Mouse (Mus musculus) kidney, postnatal 36 days (tissue): ENCODE data around the gene Stx18.

Experiments
- DNase-seq, 2 experiments: peaks; one replicate each; pipeline ENCODE4 v3.0.0; 2021 to 2022; ENCODE audit warnings: mixed read lengths in 2 of 2

Stx18 gene

GRCm38 (mm10) chr5:38137163-38137562, 98.6 kb downstream of the Stx18 start:
- DNase-seq = no peak

GRCm38 (mm10) chr5:38140893-38141292, 102.4 kb downstream of the Stx18 start:
- DNase-seq = peak; percentile 50 to 64

- DNase-seq = peak; percentile 29 to 58
Measured at GRCm38 (mm10) chr5:38146524-38146923, 108.0 kb downstream of the Stx18 start.

- DNase-seq = no peak
Measured at GRCm38 (mm10) chr5:38151264-38151663, 112.7 kb downstream of the Stx18 start.

GRCm38 (mm10) chr5:38152201-38153108, 113.9 kb downstream of the Stx18 start:
- no peak for DNase-seq

GRCm38 (mm10) chr5:38153636-38154035, 115.1 kb downstream of the Stx18 start:
- no peak for DNase-seq

GRCm38 (mm10) chr5:38157481-38158020, 119.0 kb downstream of the Stx18 start:
- no peak for DNase-seq

GRCm38 (mm10) chr5:38158501-38158946, 120.0 kb downstream of the Stx18 start:
- DNase-seq = no peak

- peak; percentile 49 to 79 for DNase-seq
Measured at GRCm38 (mm10) chr5:38158947-38159633, 120.5 kb downstream of the Stx18 start.

GRCm38 (mm10) chr5:38159634-38160413, 121.3 kb downstream of the Stx18 start, which contains the start of gene Nsg1:
Nsg1 (minus strand) TSS chr5:38159907.
- no peak for DNase-seq

GRCm38 (mm10) chr5:38168497-38168896, 130.0 kb downstream of the Stx18 start:
- peak; percentile 18 to 25 for DNase-seq

GRCm38 (mm10) chr5:38173766-38174165, 135.2 kb downstream of the Stx18 start:
- DNase-seq = no peak

- DNase-seq = no peak
Measured at GRCm38 (mm10) chr5:38174256-38174912, 135.8 kb downstream of the Stx18 start.

- no peak for DNase-seq
Measured at GRCm38 (mm10) chr5:38184688-38185285, 146.2 kb downstream of the Stx18 start.

GRCm38 (mm10) chr5:38187006-38187405, 148.5 kb downstream of the Stx18 start:
- DNase-seq = no peak
